Mouse (Mus musculus): ENCODE measurements at regions not wholly inside any gene's neighbourhood (a gene's known extent, or its start where the extent isn't known, plus 50 kb on each side); places are given as distances from the start of the nearest gene placed in this dataset.
A peak's percentile ranks its signal among the peaks of the same experiment; 100 is the strongest.
"Not testable (repeated sequence)": the region's sequence is repeated elsewhere in the genome, so short reads cannot be mapped to it uniquely, and the experiment has no call there.

DNA sequence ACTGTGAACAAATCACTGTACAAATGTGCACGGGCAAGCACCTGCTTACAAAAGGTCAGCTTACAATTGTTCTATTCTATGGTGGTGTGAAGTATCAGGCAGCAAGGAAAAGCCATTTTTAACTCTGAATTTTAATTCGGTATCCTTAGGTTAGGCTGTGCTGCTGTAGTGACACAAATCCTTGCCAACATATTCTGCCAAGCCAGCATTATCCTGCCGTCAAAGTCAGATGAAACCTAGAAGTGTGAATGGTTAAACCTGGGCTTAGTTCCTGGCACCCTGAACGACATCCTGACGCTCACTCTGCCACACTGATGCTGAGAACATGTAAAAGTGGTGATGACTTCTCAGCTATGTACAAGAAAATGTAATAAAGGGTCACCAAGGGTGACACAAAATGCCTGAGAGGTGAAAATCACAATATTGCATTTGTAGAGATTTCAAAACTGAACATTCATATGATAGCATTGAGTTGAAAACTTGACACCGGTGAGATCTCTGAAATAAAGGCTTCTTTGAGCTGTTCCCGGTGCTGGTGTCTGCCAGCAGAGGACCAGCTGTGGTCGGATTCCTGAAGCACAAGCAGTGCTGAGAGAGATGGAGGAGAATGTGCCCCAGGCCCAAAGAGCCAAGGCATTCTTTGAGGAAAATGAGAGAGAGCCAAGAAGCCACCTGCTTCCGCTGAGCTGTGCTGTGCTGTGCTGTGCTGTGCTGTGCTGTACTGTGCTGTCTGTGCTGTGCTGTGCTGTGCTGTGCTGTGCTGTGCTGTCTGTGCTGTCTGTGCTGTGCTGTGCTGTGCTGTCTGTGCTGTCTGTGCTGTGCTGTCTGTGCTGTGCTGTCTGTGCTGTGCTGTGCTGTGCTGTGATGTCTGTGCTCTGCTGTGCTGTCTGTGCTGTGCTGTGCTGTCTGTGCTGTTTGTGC, 195.9 kb downstream of the Tcp10c start:
- DNase-seq (ENCODE audit: low spot score in 2 of 2), result no peak

- DNase-seq (ENCODE audit: low spot score in 2 of 2), result not testable (repeated sequence)
Observed at GRCm38 (mm10) chr17:13550896-13551267, 196.5 kb downstream of the Tcp10c start.

DNA sequence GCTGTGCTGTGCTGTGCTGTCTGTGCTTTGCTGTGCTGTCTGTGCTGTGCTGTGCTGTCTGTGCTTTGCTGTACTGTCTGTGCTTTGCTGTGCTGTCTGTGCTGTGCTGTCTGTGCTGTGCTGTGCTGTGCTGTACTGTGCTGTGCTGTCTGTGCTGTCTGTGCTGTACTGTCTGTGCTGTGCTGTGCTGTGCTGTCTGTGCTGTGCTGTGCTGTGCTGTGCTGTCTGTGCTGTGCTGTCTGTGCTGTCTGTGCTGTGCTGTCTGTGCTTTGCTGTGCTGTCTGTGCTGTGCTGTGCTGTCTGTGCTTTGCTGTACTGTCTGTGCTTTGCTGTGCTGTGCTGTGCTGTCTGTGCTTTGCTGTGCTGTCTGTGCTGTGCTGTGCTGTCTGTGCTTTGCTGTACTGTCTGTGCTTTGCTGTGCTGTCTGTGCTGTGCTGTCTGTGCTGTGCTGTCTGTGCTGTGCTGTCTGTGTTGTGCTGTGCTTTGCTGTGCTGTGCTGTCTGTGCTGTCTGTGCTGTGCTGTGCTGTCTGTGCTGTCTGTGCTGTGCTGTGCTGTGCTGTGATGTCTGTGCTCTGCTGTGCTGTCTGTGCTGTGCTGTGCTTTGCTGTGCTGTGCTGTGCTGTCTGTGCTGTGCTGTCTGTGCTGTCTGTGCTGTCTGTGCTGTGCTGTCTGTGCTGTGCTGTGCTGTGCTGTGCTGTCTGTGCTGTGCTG, 197.5 kb downstream of the Tcp10c start:
- DNase-seq (ENCODE audit: low spot score in 2 of 2), result not testable (repeated sequence)

GRCm38 (mm10) chr17:13552840-13553239, 198.5 kb downstream of the Tcp10c start:
- not testable (repeated sequence) for DNase-seq (ENCODE audit: low spot score in 2 of 2)

- not testable (repeated sequence) for DNase-seq (ENCODE audit: low spot score in 2 of 2)
Observed at GRCm38 (mm10) chr17:13555311-13556059, 201.1 kb downstream of the Tcp10c start.

GRCm38 (mm10) chr17:13556060-13556660, 201.8 kb downstream of the Tcp10c start:
- DNase-seq (ENCODE audit: low spot score in 2 of 2), result not testable (repeated sequence)

GRCm38 (mm10) chr17:13558863-13559262, 201.5 kb upstream of the Afdn start:
- no peak for DNase-seq (ENCODE audit: low spot score in 2 of 2)

- DNase-seq (ENCODE audit: low spot score in 2 of 2), result no peak
Observed at GRCm38 (mm10) chr17:13561342-13561741, 199.0 kb upstream of the Afdn start.

DNA sequence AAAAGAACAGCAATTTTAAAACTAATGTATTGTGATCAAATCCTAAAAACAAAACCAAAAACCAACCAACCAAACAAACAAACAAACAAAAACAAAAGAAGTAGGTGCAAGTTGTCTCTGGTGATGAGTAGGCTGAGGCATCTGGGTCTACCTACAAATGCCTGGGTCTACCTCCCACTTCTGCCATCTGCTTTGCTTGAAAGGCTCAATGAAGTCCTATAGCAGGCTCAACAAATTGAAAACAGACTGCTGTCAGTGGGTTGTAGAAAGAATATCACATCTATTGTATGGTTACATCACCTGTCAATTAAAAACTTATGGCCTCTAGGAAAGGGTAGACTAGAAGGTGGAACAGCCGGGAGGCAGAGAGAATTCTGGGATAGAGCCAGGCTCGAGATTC, 197.4 kb upstream of the Afdn start:
- peak in 1 of 2 experiments; percentile 75 for DNase-seq (ENCODE audit: low spot score in 2 of 2)

- no peak for DNase-seq (ENCODE audit: low spot score in 2 of 2)
Observed at GRCm38 (mm10) chr17:13564800-13565199, 195.5 kb upstream of the Afdn start.

DNA sequence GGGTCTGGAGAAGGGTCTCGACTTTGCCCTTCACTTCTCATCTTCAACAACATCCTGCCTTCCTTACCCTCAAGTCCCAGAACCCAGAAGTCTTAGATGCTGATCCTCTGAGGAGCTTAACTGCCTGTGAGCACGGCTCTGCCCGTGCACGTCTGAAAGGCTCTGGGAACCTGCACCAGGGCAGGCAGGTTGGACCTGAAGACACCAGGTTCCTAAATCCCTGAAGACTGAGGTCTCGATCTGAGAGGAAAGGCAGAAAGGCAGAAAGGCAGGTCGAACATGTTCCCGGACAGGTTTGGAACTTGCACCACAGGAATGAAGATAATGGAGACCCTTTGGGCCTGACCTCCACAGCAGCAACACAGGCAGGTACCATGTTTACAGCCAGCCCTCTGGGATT, 193.7 kb upstream of the Afdn start:
- no peak for DNase-seq (ENCODE audit: low spot score in 2 of 2)

DNA sequence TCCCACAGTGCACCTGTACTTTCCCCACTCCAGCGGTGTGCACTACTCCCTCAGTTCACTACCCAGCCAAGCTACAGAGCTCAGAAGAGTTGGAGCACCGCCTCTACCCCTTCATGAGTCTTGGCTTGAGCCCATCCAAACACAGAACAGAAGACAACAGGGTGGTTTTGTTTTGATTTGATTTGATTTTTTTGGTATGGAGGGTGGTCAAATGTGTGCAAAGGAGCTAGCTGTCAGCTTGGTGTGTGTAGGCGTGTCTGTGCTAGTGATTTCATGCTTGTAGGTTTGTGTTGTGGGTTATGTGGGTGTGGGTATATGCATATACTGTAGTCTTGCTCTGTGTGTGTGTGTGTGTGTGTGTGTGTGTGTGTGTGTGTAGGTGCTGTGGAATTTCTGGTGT, 193.2 kb upstream of the Afdn start:
- peak in 1 of 2 experiments; percentile 75 for DNase-seq (ENCODE audit: low spot score in 2 of 2)

DNA sequence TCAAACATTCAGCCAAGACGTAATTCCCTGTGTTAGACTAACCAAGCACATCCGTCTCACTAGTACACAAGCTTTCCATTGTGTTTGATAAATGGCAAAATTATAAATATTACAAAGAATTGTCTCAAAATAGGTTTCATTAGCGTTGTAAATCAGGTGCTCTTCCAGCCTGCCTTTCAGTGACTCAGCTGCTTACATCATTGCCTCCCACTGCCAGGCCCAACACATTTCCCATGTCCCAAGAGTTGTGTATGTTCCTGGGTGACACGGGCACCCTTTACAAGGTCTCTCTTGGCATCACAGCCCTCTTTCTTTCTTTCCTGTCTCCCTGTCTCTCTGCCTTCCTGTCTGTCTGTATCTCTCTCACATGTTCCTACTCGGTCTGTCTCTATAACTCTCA, 189.5 kb upstream of the Afdn start:
- DNase-seq (ENCODE audit: low spot score in 2 of 2), result peak in 1 of 2 experiments; percentile 75

GRCm38 (mm10) chr17:13572204-13572833, 188.0 kb upstream of the Afdn start:
- DNase-seq (ENCODE audit: low spot score in 2 of 2), result no peak

GRCm38 (mm10) chr17:13573036-13573435, 187.3 kb upstream of the Afdn start:
- no peak for DNase-seq (ENCODE audit: low spot score in 2 of 2)

- no peak for DNase-seq (ENCODE audit: low spot score in 2 of 2)
Observed at GRCm38 (mm10) chr17:13574122-13574521, 186.2 kb upstream of the Afdn start.

- DNase-seq (ENCODE audit: low spot score in 2 of 2), result no peak
Observed at GRCm38 (mm10) chr17:13574682-13575444, 185.5 kb upstream of the Afdn start.

DNA sequence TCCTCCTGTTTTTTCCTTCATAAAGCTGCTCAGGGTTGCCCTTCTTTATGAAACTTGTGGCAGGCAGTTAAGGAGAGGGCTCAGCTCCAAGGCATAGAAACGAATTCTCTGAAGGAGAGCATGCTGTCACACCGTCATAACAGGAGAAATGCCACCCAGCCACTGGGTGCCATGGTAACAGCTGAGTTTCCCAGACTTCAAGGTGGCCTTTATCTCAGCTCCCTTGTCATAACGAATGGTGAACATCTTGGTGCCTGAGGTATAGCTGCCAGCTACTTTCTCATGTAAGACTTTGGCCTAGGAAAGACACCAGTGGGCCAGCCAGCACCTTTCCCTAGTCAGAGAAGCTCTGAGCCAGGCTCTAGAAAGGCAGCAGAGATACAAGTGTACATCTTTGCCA, 182.5 kb upstream of the Afdn start:
- no peak for DNase-seq (ENCODE audit: low spot score in 2 of 2)

- DNase-seq (ENCODE audit: low spot score in 2 of 2), result no peak
Observed at GRCm38 (mm10) chr17:13581214-13581920, 179.0 kb upstream of the Afdn start.

All from layer of hippocampus, adult 18-20 months (tissue).